Mouse (Mus musculus): ENCODE measurements around the gene Pogz. TPM values are rescaled to one million over a fixed set of nuclear protein-coding genes. Genes with fewer than 3 reads are reported as not detected.
"Not testable (repeated sequence)": the region's sequence is repeated elsewhere in the genome, so short reads cannot be mapped to it uniquely, and the experiment has no call there.

Pogz gene
- total RNA-seq, 2 experiments from 2014 or later = 16.6 to 21.3 TPM

DNA sequence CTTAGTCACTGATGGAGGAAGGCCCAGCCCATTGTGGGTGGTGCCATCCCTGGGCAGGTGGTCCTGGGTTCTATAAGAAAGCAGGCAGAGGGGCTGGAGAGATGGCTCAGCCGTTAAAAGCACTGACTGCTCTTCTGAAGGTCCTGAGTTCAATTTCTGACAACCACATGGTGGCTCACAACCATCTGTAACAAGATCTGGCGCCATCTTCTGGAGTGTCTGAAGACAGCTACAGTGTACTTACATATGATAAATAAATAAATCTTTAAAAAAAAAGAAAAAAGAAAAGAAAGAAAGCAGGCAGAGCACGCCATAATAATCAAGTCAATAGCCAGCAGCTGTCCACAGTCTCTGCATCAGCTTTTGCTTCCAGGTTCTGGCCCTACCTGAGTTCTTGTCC lies 67.4 kb downstream of the Pogz start:
- not testable (repeated sequence) for DNase-seq (ENCODE audit: low spot score)
- intact Hi-C loops (cut with DNase I) = loop anchor here (5.0 kb wide), 1 partner anchor 92 kb away; no protein-coding TSS in a partner anchor

DNA sequence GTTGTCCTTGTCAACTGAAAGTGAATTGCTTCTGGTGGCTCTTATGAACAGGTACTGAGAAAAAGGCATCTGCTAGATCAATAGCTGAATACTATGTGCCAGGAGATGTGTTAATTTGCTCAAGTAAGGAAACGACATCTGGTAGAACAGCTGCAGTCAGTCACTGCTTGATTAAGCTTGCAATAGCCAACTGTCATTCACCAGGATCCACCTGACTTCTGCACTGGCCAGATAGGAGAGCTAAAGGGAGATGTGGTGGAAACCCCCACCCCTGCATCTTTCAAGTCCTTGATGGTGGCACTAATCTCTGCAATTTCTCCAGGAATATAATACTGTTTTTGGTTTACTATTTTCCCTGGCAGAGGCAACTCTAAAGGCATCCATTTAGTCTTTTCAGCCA lies 69.1 kb downstream of the Pogz start:
- no peak for DNase-seq (ENCODE audit: low spot score)
- intact Hi-C loops (cut with DNase I) = no loop called here

DNA sequence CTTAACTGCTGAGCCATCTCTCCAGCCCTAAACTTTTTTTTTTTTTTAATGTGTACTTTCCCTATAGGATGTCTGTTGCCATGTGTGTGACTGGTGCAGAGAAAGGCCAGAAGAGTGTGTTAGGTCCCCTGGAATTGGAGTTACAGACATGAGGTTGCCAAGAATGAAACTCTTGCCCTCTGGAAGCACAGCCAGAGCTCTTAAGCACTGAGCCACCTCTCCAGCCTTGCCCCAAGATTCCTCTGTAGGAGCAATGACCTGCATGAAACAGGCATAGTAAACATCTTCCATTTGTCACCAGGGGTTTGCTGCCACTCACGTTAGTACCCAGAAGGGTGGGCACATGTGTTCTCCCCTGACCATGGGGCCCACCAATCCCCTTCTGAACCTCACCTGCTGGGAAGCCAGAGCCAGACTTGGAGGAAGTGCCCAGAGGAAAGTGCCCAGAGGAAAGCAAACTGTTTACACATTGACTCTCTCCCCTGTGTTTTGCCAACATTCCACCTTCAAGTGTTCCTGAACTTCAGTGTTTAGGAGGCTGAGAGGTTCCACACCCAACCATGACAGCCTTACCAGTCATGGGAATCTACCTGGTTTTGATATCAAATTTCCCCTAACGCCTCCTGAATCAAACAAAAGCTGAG lies 73.8 kb downstream of the Pogz start:
- DNase-seq (ENCODE audit: low spot score) = no peak
- intact Hi-C loops (cut with DNase I) = no loop called here

DNA sequence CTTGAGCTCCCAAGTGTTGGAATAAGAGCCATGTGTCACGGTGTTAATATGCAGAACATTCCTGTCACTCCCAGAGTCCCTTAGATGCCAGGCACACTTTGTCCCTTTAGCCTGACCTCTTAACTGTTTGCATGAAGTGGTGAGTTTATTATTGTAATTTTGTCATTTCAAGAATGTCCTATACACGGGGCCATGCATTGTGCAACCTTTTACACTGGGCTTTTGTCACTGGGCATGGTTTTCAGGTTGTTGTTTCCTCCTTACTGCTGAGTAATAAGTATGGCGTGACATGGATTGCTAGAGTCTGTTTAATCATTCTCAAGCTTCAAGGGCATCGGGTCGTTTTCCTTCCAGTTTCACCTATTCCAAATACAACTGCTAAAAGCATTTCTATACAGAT lies 76.4 kb downstream of the Pogz start:
- intact Hi-C loops (cut with DNase I) = no loop called here
- DNase-seq (ENCODE audit: low spot score) = no peak

DNA sequence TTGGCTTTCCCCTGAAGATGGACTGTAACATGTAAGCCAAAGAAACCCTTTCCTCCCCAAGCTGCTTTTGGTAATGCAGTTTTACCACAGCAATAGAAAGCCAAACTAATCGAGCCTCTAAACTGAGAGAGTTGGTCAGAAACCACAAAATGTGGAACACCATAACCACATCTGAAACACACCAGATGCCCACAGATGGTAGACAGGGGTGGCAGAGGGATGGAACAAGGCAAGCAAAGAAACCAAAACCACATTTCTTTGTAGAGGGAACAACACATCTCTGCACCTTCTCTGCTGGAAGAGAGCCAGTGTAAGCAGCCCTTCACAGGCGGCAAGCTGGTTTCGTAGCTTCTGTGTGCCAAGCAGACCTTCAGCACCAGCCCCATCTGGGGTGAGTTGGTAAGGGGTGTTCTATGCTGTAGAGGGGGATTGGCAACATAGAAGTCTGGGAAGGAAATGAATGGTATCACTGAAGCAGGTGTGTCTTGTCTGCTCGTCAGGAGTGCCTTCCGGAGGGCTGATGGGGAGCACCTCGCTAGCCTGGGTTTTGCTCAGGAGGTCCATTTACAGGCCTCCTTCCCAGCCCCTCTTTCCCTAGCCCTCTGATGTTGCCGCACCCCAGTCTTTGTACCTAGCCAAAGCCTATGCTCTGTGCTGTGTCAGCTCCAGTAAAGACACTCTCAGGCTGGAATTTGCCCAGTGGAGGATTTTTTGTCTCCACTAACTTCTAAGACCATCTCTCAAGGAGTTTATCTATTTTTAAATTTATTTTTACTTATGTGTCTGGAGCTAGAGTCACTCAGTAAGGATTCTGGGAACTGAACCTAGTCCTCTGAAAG lies 78.8 kb downstream of the Pogz start:
- intact Hi-C loops (cut with DNase I) = no loop called here
- no peak for DNase-seq (ENCODE audit: low spot score)

DNA sequence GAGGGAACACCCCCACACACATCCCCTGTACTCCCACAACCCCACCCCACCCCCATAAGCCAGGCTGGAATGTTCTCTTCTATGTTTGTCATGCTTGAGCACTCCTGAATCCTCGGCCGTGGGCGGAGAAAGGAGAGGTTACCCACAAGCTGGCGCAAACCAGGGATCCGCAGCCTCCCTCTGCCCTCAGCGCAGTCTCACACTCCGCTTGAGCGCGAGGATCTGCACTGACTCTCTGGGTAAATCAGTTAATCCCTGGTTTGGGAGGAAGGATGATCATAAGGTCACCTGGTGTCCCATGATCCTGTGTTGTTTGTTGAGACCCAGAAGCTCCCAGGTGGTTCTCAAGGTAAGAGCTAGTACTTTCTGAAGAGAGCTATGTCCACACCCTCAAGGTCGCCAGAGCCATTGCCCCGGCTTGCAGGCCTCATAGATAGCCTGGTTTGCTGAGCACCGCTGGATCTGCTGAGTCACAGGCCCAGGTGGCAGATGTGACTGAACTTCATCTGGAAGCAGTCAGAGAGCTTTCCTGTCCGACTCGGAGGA lies 80.5 kb downstream of the Pogz start:
- DNase-seq (ENCODE audit: low spot score) = no peak
- intact Hi-C loops (cut with DNase I) = no loop called here

DNA sequence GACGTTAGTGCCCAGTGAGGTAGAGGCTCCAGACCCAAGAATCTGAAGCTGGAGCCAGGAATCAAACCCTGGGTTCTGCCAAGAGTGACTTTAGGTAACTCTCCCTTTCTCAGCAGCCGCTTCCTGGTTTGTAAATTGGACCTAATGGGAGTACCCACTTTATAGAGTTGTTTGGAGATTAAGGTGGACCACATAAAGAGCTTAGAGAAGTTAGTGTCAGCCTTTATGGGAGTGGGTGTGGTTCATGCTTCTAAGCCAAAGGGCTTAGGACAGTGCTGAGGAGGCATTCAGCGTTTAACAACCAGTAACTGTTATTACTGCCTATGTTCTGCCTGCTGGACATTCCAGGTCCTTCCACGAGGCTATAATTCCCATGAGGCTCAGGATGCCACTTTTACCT lies 81.5 kb downstream of the Pogz start:
- no peak for DNase-seq (ENCODE audit: low spot score)
- intact Hi-C loops (cut with DNase I) = no loop called here

DNA sequence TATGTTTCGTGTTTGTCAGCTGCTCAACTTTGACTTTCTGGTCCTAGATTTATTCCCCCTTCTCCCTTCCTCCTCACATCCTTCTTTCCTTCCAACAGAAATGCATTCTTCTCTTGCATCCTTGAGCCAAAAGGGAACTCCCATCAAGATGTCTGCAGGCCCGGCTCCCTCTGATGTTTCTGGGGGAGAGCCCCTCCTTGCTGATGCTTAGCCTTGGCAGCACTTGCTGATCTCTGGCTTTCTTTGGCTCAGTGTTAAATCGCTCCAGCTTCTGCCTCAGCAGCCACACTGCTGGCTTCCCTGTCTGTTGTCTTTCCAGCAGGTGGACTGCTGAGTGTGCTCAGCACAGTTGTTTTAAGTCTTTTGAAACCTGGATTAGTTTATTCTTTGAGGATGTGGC lies 83.7 kb downstream of the Pogz start:
- intact Hi-C loops (cut with DNase I) = no loop called here

DNA sequence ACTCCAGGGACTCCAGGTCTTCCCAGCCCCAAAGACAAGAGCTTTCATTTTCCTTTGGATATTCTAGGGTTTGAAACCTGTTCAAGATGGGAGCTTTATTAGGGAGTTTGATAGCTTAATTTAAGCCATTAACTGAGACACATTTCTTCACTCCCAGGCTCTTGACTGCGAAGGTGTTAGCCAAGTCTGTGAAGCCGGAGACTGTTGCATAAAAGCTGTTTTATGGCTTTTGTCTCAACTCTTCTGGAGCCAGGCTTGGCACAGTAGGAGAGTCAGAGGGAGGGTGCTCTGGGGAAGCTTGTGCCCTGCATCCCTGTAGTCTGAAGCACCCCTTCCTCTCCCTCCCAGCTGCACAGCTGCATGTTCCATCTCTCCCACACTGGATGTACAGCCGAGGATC lies 85.0 kb downstream of the Pogz start:
- DNase-seq (ENCODE audit: low spot score) = no peak
- intact Hi-C loops (cut with DNase I) = no loop called here

More for the DNA sequence above, 83.7 kb downstream of the Pogz start:
- no peak for DNase-seq (ENCODE audit: low spot score)

DNA sequence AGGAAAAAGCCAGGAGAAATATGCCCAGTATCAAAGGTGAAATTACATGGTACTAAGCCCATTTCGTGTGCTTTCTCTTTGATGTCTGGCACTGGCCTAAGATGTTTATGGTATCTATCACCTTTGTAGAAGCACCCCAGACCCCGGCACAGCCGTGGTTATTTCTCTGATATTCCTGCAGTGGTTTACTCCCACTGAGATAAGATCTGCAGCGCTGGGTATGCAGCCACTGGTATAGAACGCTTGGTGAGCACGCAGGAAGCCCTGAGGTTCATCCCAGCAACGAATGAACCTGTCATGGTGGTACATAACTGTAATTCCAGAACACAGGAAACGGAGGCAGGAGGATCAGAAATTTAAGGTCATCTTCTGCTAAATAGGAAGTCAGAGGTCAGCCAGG lies 87.3 kb downstream of the Pogz start:
- intact Hi-C loops (cut with DNase I) = no loop called here
- DNase-seq (ENCODE audit: low spot score) = no peak

DNA sequence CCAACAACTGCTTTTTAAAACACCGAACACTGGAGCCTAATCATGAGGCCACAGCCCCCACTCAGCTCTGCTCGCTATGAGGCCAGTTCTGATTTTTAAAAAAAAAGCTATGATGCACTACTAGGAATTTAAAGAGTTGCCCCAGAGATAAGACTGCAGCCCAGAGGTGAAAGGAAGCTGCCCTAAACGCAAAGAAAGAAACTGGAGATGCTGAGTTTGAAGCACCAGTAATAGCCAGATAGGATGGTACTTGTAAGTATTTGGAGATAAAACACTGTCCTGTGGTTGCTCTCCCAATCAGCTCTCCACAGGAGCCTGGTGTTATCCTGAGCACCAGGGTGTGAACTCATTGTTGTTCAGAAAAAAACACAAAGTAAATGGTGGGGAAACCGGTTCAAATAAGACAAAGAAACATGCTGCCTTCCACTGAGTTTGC lies 89.0 kb downstream of the Pogz start:
- DNase-seq (ENCODE audit: low spot score); intact Hi-C loops (cut with DNase I): not testable (repeated sequence)

DNA sequence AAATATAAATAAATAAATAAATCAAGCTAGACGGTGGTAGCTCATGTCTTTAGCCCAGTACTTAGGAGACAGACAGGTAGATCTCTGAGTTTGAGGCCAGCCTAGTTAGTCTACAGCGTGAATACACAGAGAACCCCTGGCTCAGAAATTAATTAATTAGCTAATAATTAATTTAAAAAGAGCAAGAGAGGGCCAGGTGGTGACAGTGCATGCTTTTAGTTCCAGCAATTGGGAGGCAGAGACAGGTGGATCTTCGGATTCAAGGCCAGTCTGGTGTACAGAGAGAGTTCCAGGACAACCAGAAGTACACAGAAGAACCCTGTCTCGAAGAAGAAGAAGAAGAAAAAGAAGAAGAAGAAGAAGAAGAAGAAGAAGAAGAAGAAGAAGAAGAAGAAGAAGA lies 91.6 kb downstream of the Pogz start:
- intact Hi-C loops (cut with DNase I); DNase-seq (ENCODE audit: low spot score): not testable (repeated sequence)

DNA sequence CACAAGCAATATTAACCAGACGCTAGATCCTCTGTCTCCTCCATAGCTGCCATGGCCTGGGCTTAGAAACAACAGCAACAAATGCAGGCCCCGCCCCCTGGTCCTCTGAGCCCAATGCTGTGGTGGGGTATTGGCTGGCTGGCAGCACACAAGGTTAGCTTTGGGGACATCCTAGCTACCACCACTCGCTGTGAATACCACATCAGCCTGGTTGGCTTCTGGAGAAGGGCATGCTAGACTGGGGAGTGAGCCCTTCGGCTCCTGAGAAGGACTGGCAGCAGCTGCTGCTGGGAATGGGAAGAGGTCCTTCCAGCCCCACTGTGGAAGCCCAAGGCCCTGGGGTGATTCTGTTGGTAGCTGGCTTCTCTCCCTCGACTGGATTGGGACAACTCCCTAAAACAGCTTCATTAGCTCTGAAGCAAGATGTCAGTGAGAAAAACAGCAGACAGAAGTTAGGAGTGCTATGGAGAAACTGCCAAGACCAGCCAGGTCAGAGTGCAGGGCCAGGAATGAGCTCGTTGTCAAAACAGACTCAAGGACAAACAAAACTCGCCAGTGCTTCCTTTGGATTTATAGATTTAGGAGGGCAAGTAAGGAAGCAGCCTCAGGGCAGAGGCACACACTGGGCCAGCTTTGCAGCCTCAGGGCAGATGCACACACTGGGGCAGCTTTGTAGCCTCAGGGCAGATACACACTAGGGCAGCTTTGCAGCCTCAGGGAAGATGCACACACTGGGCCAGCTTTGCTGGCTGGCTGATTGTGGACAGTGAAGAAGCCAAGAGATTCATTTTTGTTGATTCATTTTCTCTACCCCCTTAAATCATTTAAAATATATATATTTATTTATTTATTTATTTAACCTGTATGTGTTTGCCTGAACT lies 93.3 kb downstream of the Pogz start:
- peak; percentile 18 for DNase-seq (ENCODE audit: low spot score)
- intact Hi-C loops (cut with DNase I) = not testable (repeated sequence)

DNA sequence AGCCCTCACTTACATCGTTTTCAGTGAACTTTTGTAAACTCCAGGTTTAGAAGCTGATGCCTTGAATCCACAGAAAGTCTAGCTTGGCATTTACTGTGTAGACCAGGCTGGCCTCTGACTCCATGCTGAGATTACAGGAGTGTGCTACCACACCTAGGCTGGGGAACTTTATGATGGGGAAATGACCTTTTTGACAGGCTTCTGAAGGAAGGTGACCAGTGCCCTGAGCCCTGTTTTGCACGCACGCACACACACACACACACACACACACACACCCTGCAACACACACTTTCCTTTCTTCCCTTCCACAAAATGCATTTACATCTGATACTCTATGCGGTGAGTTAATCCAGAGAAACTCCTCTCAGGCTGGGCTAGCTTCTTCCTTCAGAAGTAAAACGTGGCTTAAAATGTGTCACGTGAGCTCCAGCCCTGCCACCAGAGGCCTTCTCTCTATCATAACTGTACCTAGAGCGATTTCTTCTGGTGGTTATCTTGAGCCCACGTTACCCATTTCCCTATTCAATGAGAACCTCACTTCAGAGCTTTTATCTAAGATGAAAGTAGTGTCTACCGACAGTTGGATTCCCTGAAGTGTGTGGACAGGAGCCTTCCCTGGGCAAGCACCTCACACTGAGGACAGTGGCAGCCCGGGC lies 94.2 kb downstream of the Pogz start:
- intact Hi-C loops (cut with DNase I); DNase-seq (ENCODE audit: low spot score): not testable (repeated sequence)

Other genes with a start within 250 kb of the Pogz start
- gene Gm10972, start 194.5 kb upstream of the Pogz start, total RNA-seq (2021) = not detected
- gene Tuft1, start 178.7 kb upstream of the Pogz start, total RNA-seq (2021) = 1 to 10 TPM; 2.5 to 3.0 TPM
- 10 to 100 TPM; 11.6 to 14.6 TPM for gene Selenbp2, start 144.0 kb upstream of the Pogz start, total RNA-seq (2021)
- under 1 TPM; 0.60 to 0.92 TPM for gene Cgn, start 51.1 kb upstream of the Pogz start, total RNA-seq (2021)
- 100 to 1,000 TPM; 217 to 228 TPM for gene Psmb4, start 49.4 kb downstream of the Pogz start, total RNA-seq (2021)
- 10 to 100 TPM; 93.9 to 98.3 TPM for gene Selenbp1, start 95.5 kb downstream of the Pogz start, total RNA-seq (2021)
- gene Rfx5, start 116.5 kb downstream of the Pogz start, total RNA-seq (2021) = 1 to 10 TPM; 6.2 to 6.9 TPM
- 10 to 100 TPM; 25.3 to 27.0 TPM for gene Pi4kb, start 137.2 kb downstream of the Pogz start, total RNA-seq (2021)
- 10 to 100 TPM; 10.8 to 11.1 TPM for gene Zfp687, start 177.9 kb downstream of the Pogz start, total RNA-seq (2021)
- gene Psmd4, start 205.0 kb downstream of the Pogz start, total RNA-seq (2021) = 100 to 1,000 TPM; 119 to 129 TPM